ENCODE assay signal across 8 mouse cellular contexts in the genomic region with DNA sequence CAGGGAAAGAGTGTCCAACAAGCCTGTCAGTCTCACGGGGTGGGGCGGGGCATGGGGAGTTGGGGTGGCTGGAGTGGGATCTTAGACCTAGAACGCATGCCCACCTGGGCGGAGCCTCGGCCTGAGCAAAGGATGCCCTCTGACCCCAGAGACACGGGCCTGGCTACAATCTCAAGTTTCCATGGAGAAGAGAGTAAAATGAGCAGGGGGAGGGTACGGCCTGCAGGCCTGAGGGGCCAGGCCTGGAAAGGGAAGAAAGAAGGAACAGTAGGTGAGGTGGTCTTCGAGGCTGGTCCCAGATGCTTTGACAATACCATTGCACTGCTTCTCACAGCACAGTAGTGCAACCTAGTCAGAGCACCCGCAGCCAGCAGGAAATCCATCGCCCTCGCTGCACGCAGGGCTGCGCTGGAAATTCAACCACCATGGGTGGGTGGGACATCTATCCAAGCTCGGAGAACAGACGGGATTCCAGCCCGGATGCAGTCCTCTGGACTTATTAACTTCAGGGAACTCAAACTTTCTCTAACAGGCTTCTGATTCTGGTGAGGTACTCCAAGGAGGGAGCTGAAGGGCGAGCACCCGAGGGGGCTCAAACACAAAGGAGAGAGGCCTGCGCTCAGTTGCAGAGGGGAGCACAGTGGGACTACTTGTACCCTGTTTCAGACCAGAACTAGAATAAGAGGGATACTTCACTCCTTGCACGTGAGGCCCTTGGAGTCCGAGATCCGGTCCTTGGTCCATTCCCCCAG. TPM values are rescaled to one million over a fixed set of nuclear protein-coding genes. Genes with fewer than 3 reads are reported as not detected.
A peak's percentile ranks its signal among the peaks of the same experiment; 100 is the strongest.
DNase-seq lines count a peak whose midpoint lies in the region; ATAC-seq and TF ChIP-seq lines count a peak whose summit lies in the region.

No protein-coding gene starts in this region.

- DNase-seq in A20 (ENCODE audit: low read depth, low spot score): peak; percentile 48
- peak; percentile 42 for DNase-seq in thymus, postnatal 0 days (ENCODE audit: low spot score)
- no peak for DNase-seq in layer of hippocampus, postnatal 36 days
- DNase-seq in right cerebral cortex, postnatal 25 days: no peak
- DNase-seq in heart, adult 8-10 months (ENCODE audit: low spot score): no peak

- H3K27me3 ChIP-seq in ES-Bruce4 (ENCODE audit: control insufficient read depth, insufficient read depth, low read length, poor library complexity, severe bottlenecking): no peaks in the 10 kb centered on the region
- no peaks in the 10 kb centered on the region for H3K27me3 ChIP-seq in forebrain, embryonic 13.5 days
- H3K27me3 ChIP-seq in liver, embryonic 15.5 days: no peaks in the 10 kb centered on the region

- peak overlapping the region; percentile 81 for H3K9ac ChIP-seq in ES-Bruce4 (ENCODE audit: low read depth, poor library complexity, severe bottlenecking)
- H3K9ac ChIP-seq in forebrain, embryonic 13.5 days: peak overlapping the region; percentile 77
- peak overlapping the region; percentile 65 for H3K9ac ChIP-seq in liver, embryonic 15.5 days

- H3K4me1 ChIP-seq in ES-Bruce4 (ENCODE audit: control insufficient read depth, insufficient read depth, low read length): peaks cover 3% of the 10 kb centered on the region
- peaks cover 42% of the 10 kb centered on the region for H3K4me1 ChIP-seq in forebrain, embryonic 13.5 days
- peaks cover 26% of the 10 kb centered on the region for H3K4me1 ChIP-seq in liver, embryonic 15.5 days (replicated peaks)

- WGBS in forebrain, embryonic 13.5 days: 1% methylated on average over 22 of the region's 22 CpGs
- 5% methylated on average over 22 of the region's 22 CpGs for WGBS in liver, embryonic 15.5 days (ENCODE audit: insufficient replicate concordance)

- H3K27ac ChIP-seq in ES-Bruce4 (ENCODE audit: insufficient read depth, low read length): no peak overlapping the region
- H3K27ac ChIP-seq in forebrain, embryonic 13.5 days: peak overlapping the region; percentile 74
- H3K27ac ChIP-seq in liver, embryonic 15.5 days (replicated peaks): no peak overlapping the region

- ATAC-seq in forebrain, embryonic 13.5 days: peak; percentile 19
- ATAC-seq in liver, embryonic 15.5 days (ENCODE audit: insufficient read depth): no peak

- TF ChIP-seq CTCF in ES-Bruce4 (IDR thresholded peaks at IDR 0.05; ENCODE audit: low read depth, low read length): no peak

- peak overlapping the region; percentile 92 for H3K4me3 ChIP-seq in ES-Bruce4 (ENCODE audit: low read depth, low read length)
- H3K4me3 ChIP-seq in forebrain, embryonic 13.5 days: peak overlapping the region; percentile 58
- H3K4me3 ChIP-seq in liver, embryonic 15.5 days (replicated peaks): peak overlapping the region; percentile 63

- peak overlapping the region; percentile 86 for H3K4me2 ChIP-seq in forebrain, embryonic 13.5 days
- peak overlapping the region; percentile 85 for H3K4me2 ChIP-seq in liver, embryonic 15.5 days

- TF ChIP-seq POLR2A in ES-Bruce4 (IDR thresholded peaks at IDR 0.05; ENCODE audit: insufficient read depth, low read length): no peak

- peaks cover 15% of the 10 kb centered on the region; the same call in 1 of the 2 replicates for H3K36me3 ChIP-seq in ES-Bruce4 (ENCODE audit: control insufficient read depth, insufficient read depth, low read length, poor library complexity, severe bottlenecking)
- peaks cover 20% of the 10 kb centered on the region for H3K36me3 ChIP-seq in forebrain, embryonic 13.5 days (ENCODE audit: poor library complexity, severe bottlenecking)
- H3K36me3 ChIP-seq in liver, embryonic 15.5 days (replicated peaks): peaks cover 12% of the 10 kb centered on the region; the same call in 1 of the 2 replicates

- H3K9me3 ChIP-seq in ES-Bruce4 (replicated peaks; ENCODE audit: control insufficient read depth, insufficient read depth, low read length, poor library complexity, severe bottlenecking): no peaks in the 10 kb centered on the region
- no peaks in the 10 kb centered on the region for H3K9me3 ChIP-seq in forebrain, embryonic 13.5 days (replicated peaks)
- H3K9me3 ChIP-seq in liver, embryonic 15.5 days (replicated peaks): no peaks in the 10 kb centered on the region

- TF ChIP-seq EP300 in ES-Bruce4 (IDR thresholded peaks at IDR 0.05; ENCODE audit: insufficient read depth, low read depth, low read length): no peak

RNA-seq across cellular contexts. Expression of gene 2610318N02Rik, which starts 0.7 kb away (rescaled TPM):
- polyA plus RNA-seq in ES-Bruce4 (2011; ENCODE audit: insufficient read depth, insufficient read length, low read depth, missing spikeins): 44.0 and 55.6 TPM in 2 replicates
- polyA plus RNA-seq in forebrain, embryonic 13.5 days (2015; fragmentation: Nextera tagmentation; extraction: Ambion mirVana): 64.8 and 67.9 TPM in 2 replicates
- 16.2 and 17.5 TPM in 2 replicates for polyA plus RNA-seq in liver, embryonic 15.5 days (2015; fragmentation: Nextera tagmentation; extraction: Ambion mirVana)
- 56.5 and 61.3 TPM in 2 replicates for polyA plus RNA-seq in thymus, postnatal 0 days (2015; fragmentation: Nextera tagmentation; extraction: Ambion mirVana)
- 1 to 10 TPM in 1 of 2 experiments, under 1 TPM in 1; 0.94 to 1.4 TPM for total RNA-seq in layer of hippocampus, postnatal 36 days (2021)
- not detected for total RNA-seq in heart, adult 8-10 months (2022)

RNA-seq across cellular contexts. Expression of gene Sdf2l1, which starts 7.9 kb away (rescaled TPM):
- polyA plus RNA-seq in ES-Bruce4 (2011; ENCODE audit: insufficient read depth, insufficient read length, low read depth, missing spikeins): 21.0 and 26.1 TPM in 2 replicates
- polyA plus RNA-seq in forebrain, embryonic 13.5 days (2015; fragmentation: Nextera tagmentation; extraction: Ambion mirVana): 54.6 and 57.5 TPM in 2 replicates
- 54.4 TPM in 2 replicates for polyA plus RNA-seq in liver, embryonic 15.5 days (2015; fragmentation: Nextera tagmentation; extraction: Ambion mirVana)
- 74.2 and 113 TPM in 2 replicates for polyA plus RNA-seq in thymus, postnatal 0 days (2015; fragmentation: Nextera tagmentation; extraction: Ambion mirVana)
- total RNA-seq in layer of hippocampus, postnatal 36 days (2021): 10 to 100 TPM; 36.6 to 52.7 TPM
- 10 to 100 TPM; 11.8 to 26.0 (median 12.9) TPM for total RNA-seq in heart, adult 8-10 months (2022)

RNA-seq across cellular contexts. Expression of gene Ppil2, which starts 13.2 kb away (rescaled TPM):
- polyA plus RNA-seq in ES-Bruce4 (2011; ENCODE audit: insufficient read depth, insufficient read length, low read depth, missing spikeins): 128 and 139 TPM in 2 replicates
- 153 and 165 TPM in 2 replicates for polyA plus RNA-seq in forebrain, embryonic 13.5 days (2015; fragmentation: Nextera tagmentation; extraction: Ambion mirVana)
- polyA plus RNA-seq in liver, embryonic 15.5 days (2015; fragmentation: Nextera tagmentation; extraction: Ambion mirVana): 57.2 and 57.7 TPM in 2 replicates
- 148 and 150 TPM in 2 replicates for polyA plus RNA-seq in thymus, postnatal 0 days (2015; fragmentation: Nextera tagmentation; extraction: Ambion mirVana)
- total RNA-seq in layer of hippocampus, postnatal 36 days (2021): 100 to 1,000 TPM in 1 of 2 experiments, 10 to 100 TPM in 1; 84.9 to 102 TPM
- 10 to 100 TPM; 36.2 to 39.6 (median 38.1) TPM for total RNA-seq in heart, adult 8-10 months (2022)

RNA-seq across cellular contexts. Expression of gene Ydjc, which starts 20.1 kb away (rescaled TPM):
- 15.3 and 15.5 TPM in 2 replicates for polyA plus RNA-seq in ES-Bruce4 (2011; ENCODE audit: insufficient read depth, insufficient read length, low read depth, missing spikeins)
- polyA plus RNA-seq in forebrain, embryonic 13.5 days (2015; fragmentation: Nextera tagmentation; extraction: Ambion mirVana): 11.1 and 12.8 TPM in 2 replicates
- polyA plus RNA-seq in liver, embryonic 15.5 days (2015; fragmentation: Nextera tagmentation; extraction: Ambion mirVana): 6.9 TPM in 2 replicates
- 17.2 and 18.7 TPM in 2 replicates for polyA plus RNA-seq in thymus, postnatal 0 days (2015; fragmentation: Nextera tagmentation; extraction: Ambion mirVana)
- 10 to 100 TPM; 27.2 to 29.3 TPM for total RNA-seq in layer of hippocampus, postnatal 36 days (2021)
- total RNA-seq in heart, adult 8-10 months (2022): 1 to 10 TPM; 1.8 to 2.6 (median 2.3) TPM

RNA-seq across cellular contexts. Expression of gene Ccdc116, which starts 22.7 kb away (rescaled TPM):
- polyA plus RNA-seq in ES-Bruce4 (2011; ENCODE audit: insufficient read depth, insufficient read length, low read depth, missing spikeins): 1.5 and 1.7 TPM in 2 replicates
- polyA plus RNA-seq in forebrain, embryonic 13.5 days (2015; fragmentation: Nextera tagmentation; extraction: Ambion mirVana): 0.53 and 0.93 TPM in 2 replicates
- 0.26 and 0.47 TPM in 2 replicates for polyA plus RNA-seq in liver, embryonic 15.5 days (2015; fragmentation: Nextera tagmentation; extraction: Ambion mirVana)
- polyA plus RNA-seq in thymus, postnatal 0 days (2015; fragmentation: Nextera tagmentation; extraction: Ambion mirVana): 0.73 and 1.3 TPM in 2 replicates
- 1 to 10 TPM; 1.5 to 1.7 TPM for total RNA-seq in layer of hippocampus, postnatal 36 days (2021)
- under 1 TPM in 2 of 4 experiments, not detected in 2; 0.31 to 0.33 TPM for total RNA-seq in heart, adult 8-10 months (2022)

Comparison
In these comparisons a context has a peak if more than half of its experiments do, and no peak if none do; other contexts are left out.
1. DNase-seq: peak in A20 (single experiment) and thymus, postnatal 0 days (single experiment); none in layer of hippocampus, postnatal 36 days (0 of 2), right cerebral cortex, postnatal 25 days (single experiment) and heart, adult 8-10 months (single experiment).
2. Peak in every context shown above with its lines, with median percentiles within 50 percentile points of each other: H3K4me3 ChIP-seq and H3K9ac ChIP-seq.